ENCODE assay signal across 8 mouse cellular contexts in the genomic region with DNA sequence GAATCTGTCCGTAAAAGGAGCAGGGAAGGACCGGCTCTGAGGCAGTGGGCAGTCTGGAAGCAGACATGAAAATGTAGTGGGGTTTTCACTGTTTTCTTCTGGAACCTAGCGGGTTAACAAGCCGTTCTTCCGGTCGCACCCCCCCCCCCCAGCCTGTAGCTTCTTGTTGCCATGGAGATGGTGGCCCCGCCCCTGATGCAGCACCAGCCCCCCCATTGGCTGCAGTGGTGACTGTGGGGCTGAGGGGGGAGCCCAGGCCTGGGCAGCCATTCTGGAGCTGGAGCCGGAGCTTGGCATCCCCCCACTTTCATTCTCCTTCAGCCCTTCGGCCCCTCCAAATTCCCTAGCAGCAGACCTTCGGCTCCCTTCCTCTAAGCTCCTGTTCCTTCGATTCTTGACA. TPM values are rescaled to one million over a fixed set of nuclear protein-coding genes. Genes with fewer than 3 reads are reported as not detected.
DNase-seq lines count a peak whose midpoint lies in the region; ATAC-seq and TF ChIP-seq lines count a peak whose summit lies in the region.

No protein-coding gene starts in this region.

- H3K9ac ChIP-seq in embryonic facial prominence, embryonic 15.5 days, result peak overlapping the region; percentile 21
- H3K9ac ChIP-seq in lung, embryonic 15.5 days, result peak overlapping the region; percentile 33

- peak; percentile 29; the same call in 1 of the 2 replicates for TF ChIP-seq POLR2A in olfactory bulb, adult 2 months (IDR thresholded peaks at IDR 0.05; ENCODE audit: insufficient read depth, low read depth, low read length)

- intact Hi-C loops in heart, postnatal 14 days (cut with DNase I), result no loop called here

- under 1% methylated on average over 11 of the region's 11 CpGs for WGBS in embryonic facial prominence, embryonic 15.5 days
- 1% methylated on average over 11 of the region's 11 CpGs for WGBS in lung, embryonic 15.5 days
- under 1% methylated on average over 11 of the region's 11 CpGs for WGBS in olfactory bulb, adult 2 months

- no peaks in the 10 kb centered on the region for H3K9me3 ChIP-seq in embryonic facial prominence, embryonic 15.5 days (replicated peaks)
- no peaks in the 10 kb centered on the region for H3K9me3 ChIP-seq in lung, embryonic 15.5 days

- DNase-seq in left cerebral cortex, adult 18-20 months (ENCODE audit: low spot score in 2 of 2), result peak; percentile 81
- no peak for DNase-seq in left cerebral cortex, adult 11 months (ENCODE audit: low spot score)
- DNase-seq in heart, postnatal 14 days, result peak; percentile 71 to 83
- peak; percentile 91 to 95 for DNase-seq in kidney, postnatal 4 days
- peak; percentile 88 for DNase-seq in thymus, postnatal 0 days (ENCODE audit: low spot score)

- H3K4me2 ChIP-seq in embryonic facial prominence, embryonic 15.5 days (replicated peaks), result peak overlapping the region; percentile 59
- H3K4me2 ChIP-seq in lung, embryonic 15.5 days, result peak overlapping the region; percentile 76

- peak overlapping the region; percentile 39 for H3K4me3 ChIP-seq in embryonic facial prominence, embryonic 15.5 days (replicated peaks)
- peak overlapping the region; percentile 40 for H3K4me3 ChIP-seq in lung, embryonic 15.5 days
- H3K4me3 ChIP-seq in olfactory bulb, adult 2 months (ENCODE audit: insufficient read depth, low read depth, low read length), result peak overlapping the region; percentile 65

- H3K27me3 ChIP-seq in embryonic facial prominence, embryonic 15.5 days, result no peaks in the 10 kb centered on the region
- 0 out of 2 replicates have a peak, but pooled peaks cover 4% of the 10 kb centered on the region for H3K27me3 ChIP-seq in lung, embryonic 15.5 days

- H3K36me3 ChIP-seq in embryonic facial prominence, embryonic 15.5 days, result peaks cover 14% of the 10 kb centered on the region
- H3K36me3 ChIP-seq in lung, embryonic 15.5 days, result peaks cover 11% of the 10 kb centered on the region

- no peak overlapping the region; the same call in 1 of the 2 replicates for H3K27ac ChIP-seq in embryonic facial prominence, embryonic 15.5 days (replicated peaks)
- H3K27ac ChIP-seq in lung, embryonic 15.5 days, result peak overlapping the region; percentile 46
- H3K27ac ChIP-seq in olfactory bulb, adult 2 months (ENCODE audit: insufficient read depth, low read depth, low read length), result peak overlapping the region; percentile 96

- ATAC-seq in embryonic facial prominence, embryonic 15.5 days (ENCODE audit: insufficient number of reproducible peaks, low FRiP score, low TSS enrichment, low read depth), result peak; percentile 58; the same call in 1 of the 2 replicates
- ATAC-seq in lung, embryonic 15.5 days (ENCODE audit: borderline replicate concordance, extremely low read depth, low FRiP score, low TSS enrichment), result peak; percentile 62; the same call in 1 of the 2 replicates

- TF ChIP-seq CTCF in olfactory bulb, adult 2 months (IDR thresholded peaks at IDR 0.05; ENCODE audit: insufficient read depth, low read depth, low read length), result no peak

- peaks cover 68% of the 10 kb centered on the region for H3K4me1 ChIP-seq in embryonic facial prominence, embryonic 15.5 days
- H3K4me1 ChIP-seq in lung, embryonic 15.5 days, result peaks cover 69% of the 10 kb centered on the region
- peaks cover 52% of the 10 kb centered on the region for H3K4me1 ChIP-seq in olfactory bulb, adult 2 months (ENCODE audit: control insufficient read depth, insufficient read depth, low read length)

RNA-seq across cellular contexts. Expression of a gene that starts 10.4 kb away (rescaled TPM):
- 100 to 1,000 TPM; 348 to 362 TPM for total RNA-seq in left cerebral cortex, adult 18-20 months (2021)
- 2.2 and 3.2 TPM in 2 replicates for polyA plus RNA-seq in embryonic facial prominence, embryonic 15.5 days (2015; fragmentation: Nextera tagmentation; extraction: Ambion mirVana)
- 1 to 10 TPM; 7.3 to 7.7 TPM for total RNA-seq in heart, postnatal 14 days (2021)
- 1.5 and 2.1 TPM in 2 replicates for polyA plus RNA-seq in lung, embryonic 15.5 days (2015; fragmentation: Nextera tagmentation; extraction: Ambion mirVana)
- polyA plus RNA-seq in olfactory bulb, adult 2 months (2012; ENCODE audit: insufficient read depth, insufficient read length, low replicate concordance, missing spikeins), result 50.4 and 503 TPM in 2 replicates
- 0.21 TPM in 2 replicates for polyA plus RNA-seq in thymus, postnatal 0 days (2015; fragmentation: Nextera tagmentation; extraction: Ambion mirVana)

RNA-seq across cellular contexts. Expression of a gene that starts 12.0 kb away (rescaled TPM):
- total RNA-seq in left cerebral cortex, adult 18-20 months (2021), result 100 to 1,000 TPM in 1 of 2 experiments, 10 to 100 TPM in 1; 97.8 to 103 TPM
- 172 and 180 TPM in 2 replicates for polyA plus RNA-seq in embryonic facial prominence, embryonic 15.5 days (2015; fragmentation: Nextera tagmentation; extraction: Ambion mirVana)
- 10 to 100 TPM; 91.1 to 91.8 TPM for total RNA-seq in heart, postnatal 14 days (2021)
- polyA plus RNA-seq in lung, embryonic 15.5 days (2015; fragmentation: Nextera tagmentation; extraction: Ambion mirVana), result 182 and 184 TPM in 2 replicates
- polyA plus RNA-seq in olfactory bulb, adult 2 months (2012; ENCODE audit: insufficient read depth, insufficient read length, low replicate concordance, missing spikeins), result not detected in 2 replicates
- polyA plus RNA-seq in thymus, postnatal 0 days (2015; fragmentation: Nextera tagmentation; extraction: Ambion mirVana), result 237 and 241 TPM in 2 replicates

RNA-seq across cellular contexts. Expression of a gene that starts 18.6 kb away (rescaled TPM):
- total RNA-seq in left cerebral cortex, adult 18-20 months (2021), result 10 to 100 TPM; 39.5 to 46.7 TPM
- polyA plus RNA-seq in embryonic facial prominence, embryonic 15.5 days (2015; fragmentation: Nextera tagmentation; extraction: Ambion mirVana), result 13.6 and 17.4 TPM in 2 replicates
- 10 to 100 TPM in 1 of 2 experiments, 1 to 10 TPM in 1; 10.0 to 10.6 TPM for total RNA-seq in heart, postnatal 14 days (2021)
- polyA plus RNA-seq in lung, embryonic 15.5 days (2015; fragmentation: Nextera tagmentation; extraction: Ambion mirVana), result 7.6 and 8.7 TPM in 2 replicates
- not detected in 2 replicates for polyA plus RNA-seq in olfactory bulb, adult 2 months (2012; ENCODE audit: insufficient read depth, insufficient read length, low replicate concordance, missing spikeins)
- 8.5 and 9.3 TPM in 2 replicates for polyA plus RNA-seq in thymus, postnatal 0 days (2015; fragmentation: Nextera tagmentation; extraction: Ambion mirVana)

RNA-seq across cellular contexts. Expression of a gene that starts 21.6 kb away (rescaled TPM):
- 10 to 100 TPM; 16.2 to 16.4 TPM for total RNA-seq in left cerebral cortex, adult 18-20 months (2021)
- polyA plus RNA-seq in embryonic facial prominence, embryonic 15.5 days (2015; fragmentation: Nextera tagmentation; extraction: Ambion mirVana), result 13.8 and 15.6 TPM in 2 replicates
- 1 to 10 TPM; 1.7 to 3.3 TPM for total RNA-seq in heart, postnatal 14 days (2021)
- 16.3 and 16.9 TPM in 2 replicates for polyA plus RNA-seq in lung, embryonic 15.5 days (2015; fragmentation: Nextera tagmentation; extraction: Ambion mirVana)
- 109 TPM in 1 of 2 replicates, not detected in the other for polyA plus RNA-seq in olfactory bulb, adult 2 months (2012; ENCODE audit: insufficient read depth, insufficient read length, low replicate concordance, missing spikeins)
- polyA plus RNA-seq in thymus, postnatal 0 days (2015; fragmentation: Nextera tagmentation; extraction: Ambion mirVana), result 21.1 and 24.0 TPM in 2 replicates

RNA-seq across cellular contexts. Expression of a gene that starts 34.5 kb away (rescaled TPM):
- total RNA-seq in left cerebral cortex, adult 18-20 months (2021), result 1 to 10 TPM; 3.4 to 3.7 TPM
- 6.5 and 7.4 TPM in 2 replicates for polyA plus RNA-seq in embryonic facial prominence, embryonic 15.5 days (2015; fragmentation: Nextera tagmentation; extraction: Ambion mirVana)
- total RNA-seq in heart, postnatal 14 days (2021), result 1 to 10 TPM; 1.3 to 2.6 TPM
- 8.0 and 9.8 TPM in 2 replicates for polyA plus RNA-seq in lung, embryonic 15.5 days (2015; fragmentation: Nextera tagmentation; extraction: Ambion mirVana)
- not detected in 2 replicates for polyA plus RNA-seq in olfactory bulb, adult 2 months (2012; ENCODE audit: insufficient read depth, insufficient read length, low replicate concordance, missing spikeins)
- 4.2 and 5.8 TPM in 2 replicates for polyA plus RNA-seq in thymus, postnatal 0 days (2015; fragmentation: Nextera tagmentation; extraction: Ambion mirVana)

Comparison
In these comparisons a context has a peak if more than half of its experiments do, and no peak if none do; other contexts are left out.
1. RNA of a gene that starts 10.4 kb away (polyA plus RNA-seq): 50.4 to 503 TPM in olfactory bulb, adult 2 months; 2.2 to 3.2 TPM in embryonic facial prominence, embryonic 15.5 days, 1.5 to 2.1 TPM in lung, embryonic 15.5 days and 0.21 TPM in thymus, postnatal 0 days; every median in the first group is over 10 times any median in the second.
2. RNA of a gene that starts 12.0 kb away (polyA plus RNA-seq): 237 to 241 TPM in thymus, postnatal 0 days, 182 to 184 TPM in lung, embryonic 15.5 days and 172 to 180 TPM in embryonic facial prominence, embryonic 15.5 days; not detected in olfactory bulb, adult 2 months; every median in the first group is over 100 times any median in the second.
3. Peak in every context shown above with its lines, with median percentiles within 50 percentile points of each other: H3K4me3 ChIP-seq.